Mouse (Mus musculus) hindbrain, embryonic 12.5 days (tissue): ENCODE measurements at regions not wholly inside any gene's neighbourhood (a gene's known extent, or its start where the extent isn't known, plus 50 kb on each side); places are given as distances from the start of the nearest gene placed in this dataset.

Experiments
- ATAC-seq: fragments of 200-750 bp; cut with Nextera tagmentation; 2 replicates; pipeline ENCODE4 v1.8.0; 2017; ENCODE audit warnings: moderate TSS enrichment; ENCODE audit not compliant: low FRiP score
- H3K27ac ChIP-seq: fragments of 300-500 bp; sonication (generic); 2 replicates; pipeline ENCODE4 v1.5.1; 2016; ENCODE audit warnings: mild to moderate bottlenecking
- H3K27me3 ChIP-seq: fragments of 300-500 bp; sonication (generic); 2 replicates; pipeline ENCODE4 v1.6.1; 2016; ENCODE audit warnings: mild to moderate bottlenecking
- H3K36me3 ChIP-seq: fragments of 300-500 bp; sonication (generic); 2 replicates; pipeline ENCODE4 v1.6.1; 2016; ENCODE audit warnings: mild to moderate bottlenecking
- H3K4me1 ChIP-seq: fragments of 300-500 bp; sonication (generic); 2 replicates; pipeline ENCODE4 v1.6.1; 2016
- H3K4me2 ChIP-seq: fragments of 300-500 bp; sonication (generic); replicated peaks from 2 replicates; pipeline ENCODE4 v1.6.1; 2016; ENCODE audit warnings: mild to moderate bottlenecking
- H3K4me3 ChIP-seq: fragments of 300-500 bp; sonication (generic); 2 replicates; pipeline ENCODE4 v1.5.1; 2016; ENCODE audit warnings: mild to moderate bottlenecking
- H3K9ac ChIP-seq: fragments of 300-500 bp; sonication (generic); 2 replicates; pipeline ENCODE4 v1.6.1; 2016; ENCODE audit warnings: mild to moderate bottlenecking, moderate library complexity
- H3K9me3 ChIP-seq: fragments of 300-500 bp; sonication (generic); replicated peaks from 2 replicates; pipeline ENCODE4 v1.6.1; 2016; ENCODE audit warnings: mild to moderate bottlenecking
- WGBS: fragments of 180-500 bp; shearing (Covaris S2); methylation state at CpG from one replicate; pipeline ENCODE4 v1.1.7; 2016; 5-methylcytosine and 5-hydroxymethylcytosine counted together

- no peak overlapping the region for H3K9ac ChIP-seq
- H3K27me3 ChIP-seq, result no peaks in the 10 kb centered on the region
- ATAC-seq, result no peak
- H3K4me1 ChIP-seq, result peaks cover 8% of the 10 kb centered on the region
- no peak overlapping the region for H3K4me2 ChIP-seq
- WGBS, result 78% methylated on average over 9 of the region's 9 CpGs
- H3K9me3 ChIP-seq, result no peaks in the 10 kb centered on the region
- no peaks in the 10 kb centered on the region for H3K36me3 ChIP-seq
- H3K27ac ChIP-seq, result no peak overlapping the region
- no peak overlapping the region for H3K4me3 ChIP-seq
Measured at GRCm38 (mm10) chr12:8447612-8448011, 52.2 kb downstream of the Rhob start.

- 9% methylated on average over 7 of the region's 7 CpGs for WGBS
- Histone ChIP-seq H3K36me3 (no peaks in the 10 kb centered on the region), H3K9ac (no peak overlapping the region), H3K4me1 (peaks cover 6% of the 10 kb centered on the region), H3K4me3 (no peak overlapping the region), H3K4me2 (no peak overlapping the region), H3K27me3 (no peaks in the 10 kb centered on the region), H3K27ac (no peak overlapping the region), H3K9me3 (no peaks in the 10 kb centered on the region)
- ATAC-seq, result no peak
Measured at GRCm38 (mm10) chr12:8447025-8447424, 52.8 kb downstream of the Rhob start.

GRCm38 (mm10) chr12:8444975-8445853 lies 54.6 kb downstream of the Rhob start:
- WGBS, result 81% methylated on average over 13 of the region's 13 CpGs
- Histone ChIP-seq H3K36me3 (no peaks in the 10 kb centered on the region), H3K4me3 (no peak overlapping the region), H3K27ac (no peak overlapping the region), H3K4me2 (no peak overlapping the region), H3K27me3 (no peaks in the 10 kb centered on the region), H3K4me1 (no peaks in the 10 kb centered on the region), H3K9ac (no peak overlapping the region), H3K9me3 (no peaks in the 10 kb centered on the region)
- ATAC-seq, result no peak

GRCm38 (mm10) chr12:8443917-8444453 lies 55.8 kb downstream of the Rhob start:
- H3K36me3 ChIP-seq, result no peaks in the 10 kb centered on the region
- no peak overlapping the region for H3K4me3 ChIP-seq
- no peak overlapping the region for H3K4me2 ChIP-seq
- H3K9me3 ChIP-seq, result no peaks in the 10 kb centered on the region
- no peak overlapping the region for H3K9ac ChIP-seq
- WGBS, result 63% methylated on average over 4 of the region's 4 CpGs
- ATAC-seq, result no peak
- H3K4me1 ChIP-seq, result no peaks in the 10 kb centered on the region
- no peak overlapping the region for H3K27ac ChIP-seq
- no peaks in the 10 kb centered on the region for H3K27me3 ChIP-seq

GRCm38 (mm10) chr12:8443253-8443661 lies 56.6 kb downstream of the Rhob start:
- Histone ChIP-seq H3K4me2 (no peak overlapping the region), H3K9me3 (no peaks in the 10 kb centered on the region), H3K27ac (no peak overlapping the region), H3K27me3 (no peaks in the 10 kb centered on the region), H3K36me3 (no peaks in the 10 kb centered on the region), H3K4me1 (no peaks in the 10 kb centered on the region), H3K4me3 (no peak overlapping the region), H3K9ac (no peak overlapping the region)
- ATAC-seq, result no peak
- 88% methylated on average over 4 of the region's 4 CpGs for WGBS

GRCm38 (mm10) chr12:8441275-8441674 lies 58.5 kb downstream of the Rhob start:
- ATAC-seq, result no peak
- WGBS, result 85% methylated on average over 4 of the region's 4 CpGs

GRCm38 (mm10) chr12:8440373-8440772 lies 59.4 kb downstream of the Rhob start:
- Histone ChIP-seq H3K4me3 (no peak overlapping the region), H3K9ac (no peak overlapping the region), H3K9me3 (no peaks in the 10 kb centered on the region), H3K4me1 (peaks cover 10% of the 10 kb centered on the region), H3K4me2 (no peak overlapping the region), H3K27ac (no peak overlapping the region), H3K36me3 (no peaks in the 10 kb centered on the region), H3K27me3 (no peaks in the 10 kb centered on the region)
- no peak for ATAC-seq
- WGBS, result 86% methylated on average over 3 of the region's 3 CpGs

More at GRCm38 (mm10) chr12:8441275-8441674, 58.5 kb downstream of the Rhob start:
- Histone ChIP-seq H3K36me3 (no peaks in the 10 kb centered on the region), H3K4me1 (peaks cover 10% of the 10 kb centered on the region), H3K27ac (no peak overlapping the region), H3K9me3 (no peaks in the 10 kb centered on the region), H3K27me3 (no peaks in the 10 kb centered on the region), H3K9ac (no peak overlapping the region), H3K4me3 (no peak overlapping the region), H3K4me2 (no peak overlapping the region)

- H3K4me1 ChIP-seq, result peaks cover 10% of the 10 kb centered on the region
- no peak overlapping the region for H3K9ac ChIP-seq
- WGBS, result 83% methylated on average over 3 of the region's 3 CpGs
- no peak overlapping the region for H3K4me3 ChIP-seq
- H3K27ac ChIP-seq, result no peak overlapping the region
- no peaks in the 10 kb centered on the region for H3K9me3 ChIP-seq
- H3K36me3 ChIP-seq, result no peaks in the 10 kb centered on the region
- no peaks in the 10 kb centered on the region for H3K27me3 ChIP-seq
- H3K4me2 ChIP-seq, result no peak overlapping the region
- no peak for ATAC-seq
Measured at GRCm38 (mm10) chr12:8439957-8440356, 59.9 kb downstream of the Rhob start.

GRCm38 (mm10) chr12:8439486-8439885 lies 60.3 kb downstream of the Rhob start:
- Histone ChIP-seq H3K4me1 (peaks cover 10% of the 10 kb centered on the region), H3K36me3 (no peaks in the 10 kb centered on the region), H3K4me2 (no peak overlapping the region), H3K4me3 (no peak overlapping the region), H3K27me3 (no peaks in the 10 kb centered on the region), H3K9me3 (no peaks in the 10 kb centered on the region), H3K27ac (no peak overlapping the region), H3K9ac (no peak overlapping the region)
- no peak for ATAC-seq
- WGBS, result 83% methylated on average over 4 of the region's 4 CpGs

- Histone ChIP-seq H3K4me3 (no peak overlapping the region), H3K36me3 (no peaks in the 10 kb centered on the region), H3K27ac (no peak overlapping the region), H3K27me3 (no peaks in the 10 kb centered on the region), H3K4me1 (peaks cover 10% of the 10 kb centered on the region), H3K4me2 (no peak overlapping the region), H3K9me3 (no peaks in the 10 kb centered on the region), H3K9ac (no peak overlapping the region)
- no peak for ATAC-seq
- WGBS, result 91% methylated on average over 4 of the region's 4 CpGs
Measured at GRCm38 (mm10) chr12:8438638-8439037, 61.2 kb downstream of the Rhob start.

GRCm38 (mm10) chr12:8436976-8437580 lies 62.7 kb downstream of the Rhob start:
- no peak overlapping the region for H3K27ac ChIP-seq
- H3K9me3 ChIP-seq, result no peaks in the 10 kb centered on the region
- ATAC-seq, result no peak
- 58% methylated on average over 6 of the region's 6 CpGs for WGBS
- H3K27me3 ChIP-seq, result no peaks in the 10 kb centered on the region
- no peak overlapping the region for H3K4me3 ChIP-seq
- H3K9ac ChIP-seq, result no peak overlapping the region
- no peaks in the 10 kb centered on the region for H3K36me3 ChIP-seq
- no peak overlapping the region for H3K4me2 ChIP-seq
- peaks cover 16% of the 10 kb centered on the region for H3K4me1 ChIP-seq

GRCm38 (mm10) chr12:8436553-8436952 lies 63.3 kb downstream of the Rhob start:
- Histone ChIP-seq H3K27me3 (no peaks in the 10 kb centered on the region), H3K4me3 (no peak overlapping the region), H3K4me1 (peaks cover 20% of the 10 kb centered on the region), H3K4me2 (no peak overlapping the region), H3K9ac (no peak overlapping the region), H3K9me3 (no peaks in the 10 kb centered on the region), H3K36me3 (no peaks in the 10 kb centered on the region), H3K27ac (no peak overlapping the region)
- 59% methylated on average over 5 of the region's 5 CpGs for WGBS
- ATAC-seq, result no peak
